Mouse (Mus musculus): ENCODE measurements at regions not wholly inside any gene's neighbourhood (a gene's known extent, or its start where the extent isn't known, plus 50 kb on each side); places are given as distances from the start of the nearest gene placed in this dataset.
A peak's percentile ranks its signal among the peaks of the same experiment; 100 is the strongest.

GRCm38 (mm10) chr17:72782775-72783174 lies 53.5 kb upstream of the Ypel5 start:
- H3K4me2 ChIP-seq (ENCODE audit: low read depth, low read length) = no peak overlapping the region
- DNase-seq (ENCODE audit: low spot score) = no peak
- WGBS = 76% methylated on average over 7 of the region's 7 CpGs
- no peaks in the 10 kb centered on the region for H3K4me1 ChIP-seq (ENCODE audit: control insufficient read depth, insufficient read depth, low read length)
- no peak overlapping the region for H3K4me3 ChIP-seq (ENCODE audit: low read depth, low read length)
- no peaks in the 10 kb centered on the region for H3K27me3 ChIP-seq (ENCODE audit: control insufficient read depth, insufficient read depth, low read length)
- H3K9ac ChIP-seq (replicated peaks; ENCODE audit: low read length) = no peak overlapping the region
- H3K27ac ChIP-seq (replicated peaks; ENCODE audit: low read depth, low read length) = no peak overlapping the region
- no peaks in the 10 kb centered on the region for H3K36me3 ChIP-seq (replicated peaks; ENCODE audit: control insufficient read depth, insufficient read depth, low read depth, low read length)
- ATAC-seq (replicated peaks; ENCODE audit: insufficient number of reproducible peaks, low FRiP score, low TSS enrichment, low read depth) = no peak
- no peaks in the 10 kb centered on the region for H3K9me3 ChIP-seq (replicated peaks; ENCODE audit: control insufficient read depth, low read length)

GRCm38 (mm10) chr17:72781786-72782185 lies 54.5 kb upstream of the Ypel5 start:
- H3K36me3 ChIP-seq (replicated peaks; ENCODE audit: control insufficient read depth, insufficient read depth, low read depth, low read length) = no peaks in the 10 kb centered on the region
- no peak overlapping the region for H3K9ac ChIP-seq (replicated peaks; ENCODE audit: low read length)
- H3K9me3 ChIP-seq (replicated peaks; ENCODE audit: control insufficient read depth, low read length) = no peaks in the 10 kb centered on the region
- H3K27me3 ChIP-seq (ENCODE audit: control insufficient read depth, insufficient read depth, low read length) = no peaks in the 10 kb centered on the region
- no peak overlapping the region for H3K4me3 ChIP-seq (ENCODE audit: low read depth, low read length)
- H3K4me2 ChIP-seq (ENCODE audit: low read depth, low read length) = no peak overlapping the region
- no peak for ATAC-seq (replicated peaks; ENCODE audit: insufficient number of reproducible peaks, low FRiP score, low TSS enrichment, low read depth)
- H3K27ac ChIP-seq (replicated peaks; ENCODE audit: low read depth, low read length) = no peak overlapping the region
- WGBS = 22% methylated on average over 6 of the region's 6 CpGs
- DNase-seq (ENCODE audit: low spot score) = peak; percentile 77
- H3K4me1 ChIP-seq (ENCODE audit: control insufficient read depth, insufficient read depth, low read length) = no peaks in the 10 kb centered on the region

- Histone ChIP-seq H3K4me3 (ENCODE audit: low read depth, low read length) (no peak overlapping the region), H3K4me1 (ENCODE audit: control insufficient read depth, insufficient read depth, low read length) (no peaks in the 10 kb centered on the region), H3K9me3 (replicated peaks; ENCODE audit: control insufficient read depth, low read length) (no peaks in the 10 kb centered on the region), H3K27ac (replicated peaks; ENCODE audit: low read depth, low read length) (no peak overlapping the region), H3K9ac (replicated peaks; ENCODE audit: low read length) (no peak overlapping the region), H3K4me2 (ENCODE audit: low read depth, low read length) (no peak overlapping the region), H3K36me3 (replicated peaks; ENCODE audit: control insufficient read depth, insufficient read depth, low read depth, low read length) (no peaks in the 10 kb centered on the region), H3K27me3 (ENCODE audit: control insufficient read depth, insufficient read depth, low read length) (no peaks in the 10 kb centered on the region)
- 72% methylated on average over 4 of the region's 4 CpGs for WGBS
- ATAC-seq (replicated peaks; ENCODE audit: insufficient number of reproducible peaks, low FRiP score, low TSS enrichment, low read depth) = no peak
- no peak for DNase-seq (ENCODE audit: low spot score)
Measured at GRCm38 (mm10) chr17:72768266-72768665, 68.0 kb upstream of the Ypel5 start.

- 67% methylated on average over 3 of the region's 3 CpGs for WGBS
- H3K27me3 ChIP-seq (ENCODE audit: control insufficient read depth, insufficient read depth, low read length) = no peaks in the 10 kb centered on the region
- no peak overlapping the region for H3K27ac ChIP-seq (replicated peaks; ENCODE audit: low read depth, low read length)
- DNase-seq (ENCODE audit: low spot score) (no peak), ATAC-seq (replicated peaks; ENCODE audit: insufficient number of reproducible peaks, low FRiP score, low TSS enrichment, low read depth) (no peak)
- no peaks in the 10 kb centered on the region for H3K36me3 ChIP-seq (replicated peaks; ENCODE audit: control insufficient read depth, insufficient read depth, low read depth, low read length)
- no peaks in the 10 kb centered on the region for H3K9me3 ChIP-seq (replicated peaks; ENCODE audit: control insufficient read depth, low read length)
- H3K4me3 ChIP-seq (ENCODE audit: low read depth, low read length) = no peak overlapping the region
- no peak overlapping the region for H3K4me2 ChIP-seq (ENCODE audit: low read depth, low read length)
- no peaks in the 10 kb centered on the region for H3K4me1 ChIP-seq (ENCODE audit: control insufficient read depth, insufficient read depth, low read length)
- no peak overlapping the region for H3K9ac ChIP-seq (replicated peaks; ENCODE audit: low read length)
Measured at GRCm38 (mm10) chr17:72760937-72761336, 75.3 kb upstream of the Ypel5 start.

- no peak overlapping the region for H3K9ac ChIP-seq (replicated peaks; ENCODE audit: low read length)
- DNase-seq (ENCODE audit: low spot score) (no peak), ATAC-seq (replicated peaks; ENCODE audit: insufficient number of reproducible peaks, low FRiP score, low TSS enrichment, low read depth) (no peak)
- H3K27ac ChIP-seq (replicated peaks; ENCODE audit: low read depth, low read length) = no peak overlapping the region
- H3K4me3 ChIP-seq (ENCODE audit: low read depth, low read length) = no peak overlapping the region
- H3K4me1 ChIP-seq (ENCODE audit: control insufficient read depth, insufficient read depth, low read length) = no peaks in the 10 kb centered on the region
- 71% methylated on average over 4 of the region's 4 CpGs for WGBS
- H3K27me3 ChIP-seq (ENCODE audit: control insufficient read depth, insufficient read depth, low read length) = no peaks in the 10 kb centered on the region
- no peaks in the 10 kb centered on the region for H3K36me3 ChIP-seq (replicated peaks; ENCODE audit: control insufficient read depth, insufficient read depth, low read depth, low read length)
- H3K4me2 ChIP-seq (ENCODE audit: low read depth, low read length) = no peak overlapping the region
- H3K9me3 ChIP-seq (replicated peaks; ENCODE audit: control insufficient read depth, low read length) = no peaks in the 10 kb centered on the region
Measured at GRCm38 (mm10) chr17:72746411-72746810, 89.8 kb upstream of the Ypel5 start.

GRCm38 (mm10) chr17:72733006-72733405 lies 103.2 kb upstream of the Ypel5 start:
- no peaks in the 10 kb centered on the region for H3K36me3 ChIP-seq (replicated peaks; ENCODE audit: control insufficient read depth, insufficient read depth, low read depth, low read length)
- H3K27ac ChIP-seq (replicated peaks; ENCODE audit: low read depth, low read length) = no peak overlapping the region
- no peaks in the 10 kb centered on the region for H3K4me1 ChIP-seq (ENCODE audit: control insufficient read depth, insufficient read depth, low read length)
- no peaks in the 10 kb centered on the region for H3K27me3 ChIP-seq (ENCODE audit: control insufficient read depth, insufficient read depth, low read length)
- ATAC-seq (replicated peaks; ENCODE audit: insufficient number of reproducible peaks, low FRiP score, low TSS enrichment, low read depth) (no peak), DNase-seq (ENCODE audit: low spot score) (no peak)
- no peak overlapping the region for H3K4me2 ChIP-seq (ENCODE audit: low read depth, low read length)
- H3K4me3 ChIP-seq (ENCODE audit: low read depth, low read length) = no peak overlapping the region
- H3K9ac ChIP-seq (replicated peaks; ENCODE audit: low read length) = no peak overlapping the region
- 85% methylated on average over 1 of the region's 1 CpGs for WGBS
- no peaks in the 10 kb centered on the region for H3K9me3 ChIP-seq (replicated peaks; ENCODE audit: control insufficient read depth, low read length)

GRCm38 (mm10) chr17:72731691-72732090 lies 104.6 kb upstream of the Ypel5 start:
- Histone ChIP-seq H3K9me3 (replicated peaks; ENCODE audit: control insufficient read depth, low read length) (no peaks in the 10 kb centered on the region), H3K4me3 (ENCODE audit: low read depth, low read length) (no peak overlapping the region), H3K4me2 (ENCODE audit: low read depth, low read length) (no peak overlapping the region), H3K36me3 (replicated peaks; ENCODE audit: control insufficient read depth, insufficient read depth, low read depth, low read length) (no peaks in the 10 kb centered on the region), H3K4me1 (ENCODE audit: control insufficient read depth, insufficient read depth, low read length) (no peaks in the 10 kb centered on the region), H3K27me3 (ENCODE audit: control insufficient read depth, insufficient read depth, low read length) (no peaks in the 10 kb centered on the region), H3K27ac (replicated peaks; ENCODE audit: low read depth, low read length) (no peak overlapping the region), H3K9ac (replicated peaks; ENCODE audit: low read length) (no peak overlapping the region)
- ATAC-seq (replicated peaks; ENCODE audit: insufficient number of reproducible peaks, low FRiP score, low TSS enrichment, low read depth) = no peak
- WGBS = 88% methylated on average over 6 of the region's 6 CpGs
- DNase-seq (ENCODE audit: low spot score) = no peak

GRCm38 (mm10) chr17:72731175-72731574 lies 105.1 kb upstream of the Ypel5 start:
- 90% methylated on average over 5 of the region's 5 CpGs for WGBS
- no peak overlapping the region for H3K4me2 ChIP-seq (ENCODE audit: low read depth, low read length)
- H3K27me3 ChIP-seq (ENCODE audit: control insufficient read depth, insufficient read depth, low read length) = no peaks in the 10 kb centered on the region
- no peak for ATAC-seq (replicated peaks; ENCODE audit: insufficient number of reproducible peaks, low FRiP score, low TSS enrichment, low read depth)
- no peaks in the 10 kb centered on the region for H3K9me3 ChIP-seq (replicated peaks; ENCODE audit: control insufficient read depth, low read length)
- H3K27ac ChIP-seq (replicated peaks; ENCODE audit: low read depth, low read length) = no peak overlapping the region
- no peak overlapping the region for H3K4me3 ChIP-seq (ENCODE audit: low read depth, low read length)
- no peak for DNase-seq (ENCODE audit: low spot score)
- H3K36me3 ChIP-seq (replicated peaks; ENCODE audit: control insufficient read depth, insufficient read depth, low read depth, low read length) = no peaks in the 10 kb centered on the region
- H3K9ac ChIP-seq (replicated peaks; ENCODE audit: low read length) = no peak overlapping the region
- no peaks in the 10 kb centered on the region for H3K4me1 ChIP-seq (ENCODE audit: control insufficient read depth, insufficient read depth, low read length)

Measured in embryonic facial prominence, embryonic 11.5 days (tissue).